Mouse (Mus musculus): Measurements from ENCODE around the gene AC109138.7. TPM values are rescaled to one million over a fixed set of nuclear protein-coding genes. Genes with fewer than 3 reads are reported as not detected.

Gene AC109138.7
- not detected in 2 replicates for total RNA-seq (2014; rRNA removed)
- polyA plus RNA-seq (2015; fragmentation: Nextera tagmentation; extraction: Ambion mirVana): not detected in 2 replicates

DNA sequence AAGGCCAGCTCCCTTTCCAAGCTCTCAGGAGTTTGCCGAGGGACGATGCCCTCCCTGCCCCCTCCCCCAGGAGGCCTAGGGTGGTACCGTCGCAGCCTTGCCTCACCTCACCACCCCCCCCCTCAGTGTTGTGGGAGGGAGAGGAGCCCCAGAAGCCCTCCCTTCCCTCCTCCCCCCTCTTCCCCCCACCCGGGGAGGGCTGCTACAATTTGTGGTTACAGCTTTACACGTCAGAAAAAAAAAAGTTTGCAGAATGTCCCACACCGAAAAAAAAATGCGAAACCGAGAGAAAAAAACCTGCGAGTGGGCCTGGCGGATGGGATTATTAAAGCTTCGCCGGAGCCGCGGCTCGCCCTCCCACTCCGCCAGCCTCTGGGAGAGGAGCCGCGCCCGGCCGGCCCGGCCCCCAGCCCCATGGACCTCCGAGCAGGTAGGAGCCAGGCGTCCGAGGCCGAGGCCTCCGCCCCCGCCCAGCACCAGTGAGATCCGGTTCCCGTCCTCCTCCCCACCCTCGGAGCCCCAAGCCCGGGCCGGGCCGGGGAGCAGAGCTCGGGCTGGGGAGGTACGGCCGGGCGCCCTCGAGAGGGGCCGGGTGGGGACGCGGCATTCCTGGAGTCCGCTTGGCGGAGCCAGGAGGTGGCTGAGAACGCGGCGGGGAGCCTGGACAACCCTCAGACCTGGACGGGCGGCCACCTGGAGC is at the start of gene AC109138.7, which contains the start of gene Clcf1:
Gene AC109138.7, plus strand, starts transcription at position 287 of the 700 bp plus-strand sequence.
Gene Clcf1, plus strand, starts transcription at position 168 of the 700 bp plus-strand sequence.
- peak; percentile 52 for ATAC-seq
- WGBS: under 1% methylated on average over 46 of the region's 49 CpGs
- peaks cover 12% of the 10 kb centered on the region for H3K27me3 ChIP-seq (ENCODE audit: insufficient read depth, low read length)

DNA sequence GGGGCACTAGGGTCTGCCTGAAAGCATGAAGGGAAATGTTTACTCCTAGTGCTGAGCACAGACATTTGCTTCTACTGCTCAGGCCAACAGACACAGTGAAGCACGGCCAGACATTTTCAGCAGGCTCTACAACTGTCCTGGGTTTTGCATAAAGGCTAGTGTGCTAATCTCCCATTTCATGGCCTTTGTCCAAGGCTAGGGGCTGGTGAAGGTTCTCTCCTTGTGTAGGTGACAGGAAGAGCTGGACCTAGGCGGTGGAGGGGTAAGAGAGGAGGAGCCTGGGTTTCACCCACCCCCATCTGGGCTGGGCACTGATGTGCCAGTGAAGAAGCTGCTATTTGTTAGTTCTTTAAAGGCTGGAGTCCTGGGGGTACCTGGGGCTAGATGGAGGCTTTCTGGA is 49.4 kb upstream of the AC109138.7 start:
- H3K9ac ChIP-seq (replicated peaks; ENCODE audit: low read length): no peak overlapping the region
- no peak overlapping the region for H3K4me2 ChIP-seq (ENCODE audit: low read depth, low read length)
- DNase-seq (ENCODE audit: low spot score): no peak
- no peak for TF ChIP-seq CTCF (IDR thresholded peaks at IDR 0.05; ENCODE audit: low read depth)
- peaks cover 8% of the 10 kb centered on the region for H3K4me1 ChIP-seq (ENCODE audit: insufficient read depth, low read length)
- ATAC-seq: no peak
- WGBS: 70% methylated on average over 2 of the region's 2 CpGs
- H3K36me3 ChIP-seq (ENCODE audit: insufficient read depth, low read length): peaks cover 9% of the 10 kb centered on the region; the same call in 1 of the 2 replicates
- no peak overlapping the region for H3K27ac ChIP-seq
- no peak overlapping the region for H3K4me3 ChIP-seq (ENCODE audit: low read length)
- H3K27me3 ChIP-seq (ENCODE audit: insufficient read depth, low read length): no peaks in the 10 kb centered on the region
- H3K9me3 ChIP-seq (ENCODE audit: low read length): no peaks in the 10 kb centered on the region

More for the DNA sequence above, at the start of gene AC109138.7, which contains the start of gene Clcf1:
- peaks cover 16% of the 10 kb centered on the region; the same call in 1 of the 2 replicates for H3K4me1 ChIP-seq (ENCODE audit: insufficient read depth, low read length)
- DNase-seq (ENCODE audit: low spot score): no peak
- TF ChIP-seq CTCF (IDR thresholded peaks at IDR 0.05; ENCODE audit: low read depth): no peak
- peak within 1 kb of the TSS; percentile 61 for H3K9ac ChIP-seq (replicated peaks; ENCODE audit: low read length)
- peak within 1 kb of the TSS; percentile 52 for H3K4me3 ChIP-seq (ENCODE audit: low read length)
- peak within 1 kb of the TSS; percentile 87 for H3K4me2 ChIP-seq (ENCODE audit: low read depth, low read length)
- H3K36me3 ChIP-seq (ENCODE audit: insufficient read depth, low read length): no peaks in the 10 kb centered on the region
- no peak within 1 kb of the TSS; the same call in 1 of the 2 replicates for H3K27ac ChIP-seq
- H3K9me3 ChIP-seq (ENCODE audit: low read length): no peaks in the 10 kb centered on the region

DNA sequence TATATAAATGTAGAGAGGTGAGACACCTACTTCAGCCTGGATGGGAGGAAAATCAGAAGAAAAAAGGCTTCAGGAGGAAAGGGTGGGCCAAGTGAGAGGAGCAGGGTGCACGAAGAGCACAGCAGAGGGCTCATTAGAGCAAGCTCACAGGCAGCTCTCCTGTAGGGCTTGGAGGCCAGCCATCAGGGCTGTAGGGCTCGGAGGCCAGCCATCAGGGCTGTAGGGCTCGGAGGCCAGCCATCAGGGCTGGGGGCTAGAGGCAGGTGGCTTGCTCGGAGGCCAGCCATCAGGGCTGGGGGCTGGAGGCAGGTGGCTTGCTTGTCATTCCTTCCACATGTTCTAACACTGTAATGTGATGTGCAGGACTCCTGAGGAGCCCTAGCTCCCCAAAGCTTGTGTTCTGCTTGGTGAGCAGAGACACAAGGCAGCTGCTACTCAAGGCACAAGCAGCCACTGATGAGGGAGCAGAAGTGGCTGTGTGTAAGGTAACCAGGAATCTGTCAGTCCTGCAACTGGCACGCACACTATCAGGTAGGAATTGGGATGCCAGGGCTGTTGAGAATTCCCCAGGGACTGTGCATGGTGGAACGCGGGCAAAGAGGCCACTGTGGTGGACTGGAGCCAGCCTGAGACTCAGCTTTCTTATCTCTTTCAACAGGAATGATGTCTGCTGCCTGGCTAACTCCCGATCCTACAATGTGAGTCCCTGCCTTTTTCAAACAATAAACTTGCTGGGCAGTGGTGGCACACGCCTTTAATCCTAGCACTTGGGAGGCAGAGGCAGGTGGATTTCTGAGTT is 47.3 kb upstream of the AC109138.7 start:
- WGBS: 62% methylated on average over 9 of the region's 9 CpGs
- H3K27me3 ChIP-seq (ENCODE audit: insufficient read depth, low read length): no peaks in the 10 kb centered on the region
- DNase-seq (ENCODE audit: low spot score) (no peak), ATAC-seq (no peak)
- H3K4me1 ChIP-seq (ENCODE audit: insufficient read depth, low read length): peaks cover 14% of the 10 kb centered on the region
- H3K4me3 ChIP-seq (ENCODE audit: low read length): no peak overlapping the region
- H3K27ac ChIP-seq: no peak overlapping the region
- no peak for TF ChIP-seq CTCF (IDR thresholded peaks at IDR 0.05; ENCODE audit: low read depth)
- H3K36me3 ChIP-seq (ENCODE audit: insufficient read depth, low read length): no peaks in the 10 kb centered on the region
- no peak overlapping the region for H3K9ac ChIP-seq (replicated peaks; ENCODE audit: low read length)
- H3K4me2 ChIP-seq (ENCODE audit: low read depth, low read length): no peak overlapping the region
- H3K9me3 ChIP-seq (ENCODE audit: low read length): no peaks in the 10 kb centered on the region

DNA sequence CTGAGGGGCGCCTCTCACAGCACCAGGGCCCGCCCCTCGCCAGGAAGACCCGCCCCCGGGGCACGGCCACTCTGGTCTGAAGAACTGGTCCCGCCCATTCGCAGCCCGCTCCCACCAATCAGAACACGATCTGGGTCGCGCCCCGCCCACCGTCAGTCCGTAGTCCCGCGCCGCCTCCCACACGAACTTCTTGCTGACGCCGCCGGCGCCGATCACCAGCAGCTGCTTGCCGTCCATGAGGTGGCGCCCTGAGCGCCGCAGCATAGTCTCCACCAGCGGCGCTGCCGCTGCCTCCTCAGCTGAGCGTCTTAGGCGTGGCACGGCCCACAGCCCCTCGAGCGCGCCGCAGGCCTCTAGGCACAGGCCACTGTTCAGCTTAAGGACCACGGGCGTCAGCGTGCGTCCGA is 44.8 kb upstream of the AC109138.7 start:
- peak; percentile 97 for ATAC-seq
- Histone ChIP-seq H3K4me3 (ENCODE audit: low read length) (peak overlapping the region; percentile 44), H3K9ac (replicated peaks; ENCODE audit: low read length) (peak overlapping the region; percentile 78), H3K36me3 (ENCODE audit: insufficient read depth, low read length) (no peaks in the 10 kb centered on the region), H3K4me1 (ENCODE audit: insufficient read depth, low read length) (peaks cover 7% of the 10 kb centered on the region), H3K27me3 (ENCODE audit: insufficient read depth, low read length) (no peaks in the 10 kb centered on the region), H3K9me3 (ENCODE audit: low read length) (no peaks in the 10 kb centered on the region), H3K27ac (peak overlapping the region; percentile 92), H3K4me2 (ENCODE audit: low read depth, low read length) (peak overlapping the region; percentile 85)
- DNase-seq (ENCODE audit: low spot score): peak; percentile 99
- peak; percentile 85 for TF ChIP-seq CTCF (IDR thresholded peaks at IDR 0.05; ENCODE audit: low read depth)
- WGBS: under 1% methylated on average over 41 of the region's 43 CpGs

DNA sequence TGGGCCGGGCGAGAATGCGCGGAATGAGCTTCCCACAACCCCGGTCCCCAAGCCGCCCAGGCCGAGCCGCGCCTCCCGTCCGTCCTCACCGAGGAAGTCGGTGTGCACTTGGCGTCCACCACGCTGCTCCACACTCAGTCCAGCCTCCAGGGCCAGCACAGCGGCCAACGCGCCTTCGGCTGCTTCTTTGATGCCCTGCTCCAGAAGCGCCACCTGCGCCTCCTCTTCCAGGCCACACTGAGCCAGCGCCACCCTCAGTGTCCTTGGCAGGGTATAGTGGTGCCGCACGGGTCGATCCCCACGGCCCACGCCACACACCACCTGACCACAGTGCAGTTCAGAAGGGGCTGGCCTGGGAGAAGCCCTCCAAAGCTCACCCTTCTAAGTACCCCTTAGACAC is 44.3 kb upstream of the AC109138.7 start:
- no peak for TF ChIP-seq CTCF (IDR thresholded peaks at IDR 0.05; ENCODE audit: low read depth)
- 4% methylated on average over 27 of the region's 27 CpGs for WGBS

DNA sequence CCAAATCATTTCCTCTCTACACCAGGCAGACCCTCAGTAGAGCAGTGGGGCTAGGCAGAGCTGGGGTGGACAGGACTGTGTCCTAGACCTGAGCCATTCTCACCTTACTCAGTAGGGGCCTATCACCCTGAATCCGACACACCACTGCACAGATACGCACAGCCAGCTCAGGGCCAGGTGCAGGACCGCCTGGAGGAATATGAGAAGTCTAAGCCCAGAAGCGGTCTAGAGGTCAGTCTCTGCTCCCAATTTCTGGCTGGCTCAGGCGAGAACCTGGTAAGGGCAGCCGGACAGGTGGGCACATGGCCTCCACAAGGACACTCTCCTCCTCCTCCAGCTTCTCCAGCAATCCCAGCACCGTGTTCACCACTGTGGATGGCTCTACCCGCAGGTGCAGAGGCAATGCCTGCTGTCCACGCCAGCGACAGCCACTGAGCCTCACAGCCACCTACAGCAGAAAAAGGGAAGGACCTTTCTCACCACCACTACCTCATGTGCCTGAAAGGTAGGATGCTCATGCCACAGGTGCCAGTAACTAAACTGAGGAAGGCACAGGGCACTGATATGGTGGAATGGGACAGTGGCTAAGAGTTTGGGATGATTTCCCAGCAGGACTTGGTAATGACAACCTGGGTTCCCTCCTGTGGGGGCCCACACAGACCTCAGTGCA is 43.3 kb upstream of the AC109138.7 start:
- DNase-seq (ENCODE audit: low spot score) (no peak), ATAC-seq (no peak)
- Histone ChIP-seq H3K4me1 (ENCODE audit: insufficient read depth, low read length) (peaks cover 14% of the 10 kb centered on the region), H3K9me3 (ENCODE audit: low read length) (no peaks in the 10 kb centered on the region), H3K4me3 (ENCODE audit: low read length) (no peak overlapping the region), H3K36me3 (ENCODE audit: insufficient read depth, low read length) (no peaks in the 10 kb centered on the region), H3K9ac (replicated peaks; ENCODE audit: low read length) (no peak overlapping the region), H3K27ac (no peak overlapping the region), H3K27me3 (ENCODE audit: insufficient read depth, low read length) (no peaks in the 10 kb centered on the region), H3K4me2 (ENCODE audit: low read depth, low read length) (no peak overlapping the region)
- no peak for TF ChIP-seq CTCF (IDR thresholded peaks at IDR 0.05; ENCODE audit: low read depth)
- 93% methylated on average over 10 of the region's 10 CpGs for WGBS

More for the DNA sequence above, 44.3 kb upstream of the AC109138.7 start:
- no peaks in the 10 kb centered on the region for H3K27me3 ChIP-seq (ENCODE audit: insufficient read depth, low read length)
- peak; percentile 39 for ATAC-seq
- H3K27ac ChIP-seq: peak overlapping the region; percentile 92
- DNase-seq (ENCODE audit: low spot score): no peak
- H3K4me3 ChIP-seq (ENCODE audit: low read length): peak overlapping the region; percentile 44
- H3K36me3 ChIP-seq (ENCODE audit: insufficient read depth, low read length): no peaks in the 10 kb centered on the region
- H3K9ac ChIP-seq (replicated peaks; ENCODE audit: low read length): peak overlapping the region; percentile 78
- H3K4me2 ChIP-seq (ENCODE audit: low read depth, low read length): peak overlapping the region; percentile 85
- no peaks in the 10 kb centered on the region for H3K9me3 ChIP-seq (ENCODE audit: low read length)
- H3K4me1 ChIP-seq (ENCODE audit: insufficient read depth, low read length): peaks cover 7% of the 10 kb centered on the region
